Mouse (Mus musculus): ENCODE results near the gene Cd163. TPM values are rescaled to one million over a fixed set of nuclear protein-coding genes. Genes with fewer than 3 reads are reported as not detected.

Gene Cd163
- 3.5 and 5.4 TPM in 2 replicates for polyA plus RNA-seq (2015; fragmentation: Nextera tagmentation; extraction: Ambion mirVana)

GRCm38 (mm10) chr6:124304356-124304755, at the start of gene Cd163:
Gene Cd163 (plus strand): TSS chr6:124304656.

Other genes with a start within 250 kb of the Cd163 start
- not detected in 2 replicates for gene Vmn2r27, start 72.8 kb upstream of the Cd163 start, polyA plus RNA-seq (2015; fragmentation: Nextera tagmentation; extraction: Ambion mirVana)
- gene Pex5, start 110.4 kb downstream of the Cd163 start, polyA plus RNA-seq (2015; fragmentation: Nextera tagmentation; extraction: Ambion mirVana) = 26.6 and 28.5 TPM in 2 replicates
- gene Clstn3, start 160.1 kb downstream of the Cd163 start, polyA plus RNA-seq (2015; fragmentation: Nextera tagmentation; extraction: Ambion mirVana) = 1.3 and 5.7 TPM in 2 replicates
- gene C1rl, start 188.5 kb downstream of the Cd163 start, polyA plus RNA-seq (2015; fragmentation: Nextera tagmentation; extraction: Ambion mirVana) = 0.90 and 1.4 TPM in 2 replicates
- 11.6 and 13.0 TPM in 2 replicates for gene C1ra, start 207.7 kb downstream of the Cd163 start, polyA plus RNA-seq (2015; fragmentation: Nextera tagmentation; extraction: Ambion mirVana)
- 23.2 and 25.6 TPM in 2 replicates for gene C1s1, start 237.7 kb downstream of the Cd163 start, polyA plus RNA-seq (2015; fragmentation: Nextera tagmentation; extraction: Ambion mirVana)